3 mouse cellular contexts compared by ENCODE assay signal in the genomic region with DNA sequence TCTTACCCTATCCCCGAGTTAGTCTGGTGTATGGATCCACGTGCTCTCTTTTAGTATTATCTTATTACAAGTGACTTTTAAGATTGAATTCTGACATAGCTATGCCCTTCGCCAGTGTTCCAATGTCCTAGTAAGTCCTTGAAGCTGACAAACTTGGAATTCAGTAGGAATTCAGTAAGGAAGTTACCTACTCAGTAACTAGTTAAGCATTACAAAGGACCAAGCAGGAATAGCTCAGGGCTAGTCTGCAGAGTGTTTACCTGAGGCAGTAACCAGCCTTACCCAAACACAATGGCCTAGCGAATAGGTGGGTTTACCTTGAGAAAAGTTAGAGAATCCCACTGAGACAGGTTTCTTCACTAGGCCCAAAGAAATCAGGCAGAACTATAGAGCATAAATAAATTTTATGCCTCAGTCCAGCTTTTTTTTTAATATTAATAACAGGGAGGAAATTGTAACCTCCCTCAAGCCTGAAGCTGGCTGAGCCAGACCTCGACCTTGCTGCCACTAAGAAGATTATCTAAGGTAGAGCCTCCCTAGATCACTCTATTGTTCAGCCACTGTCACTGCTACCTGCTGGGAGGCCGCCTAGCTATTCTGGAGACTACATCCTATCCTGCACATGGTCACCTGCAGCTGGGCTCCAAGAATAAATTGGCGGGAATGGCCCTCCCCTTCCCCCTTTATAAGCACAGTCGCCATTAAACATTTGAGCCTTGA. TPM values are rescaled to one million over a fixed set of nuclear protein-coding genes. Genes with fewer than 3 reads are reported as not detected.
"Had no signal": no experiment of that assay in that cellular context is flagged by ENCODE, and none has a peak within 500 bp of the region (broad histone marks: within the 10 kb centered on the region; RNA-seq: fewer than 3 reads in every experiment).

No protein-coding gene starts in this region.

RNA-seq across cellular contexts. Expression of a gene that starts 36.7 kb away (rescaled TPM):
- total RNA-seq: common myeloid progenitor, adult 5-6 weeks; granulocyte monocyte progenitor cell, adult 5-6 weeks had no signal
- polyA plus RNA-seq: erythroblast, embryonic 14.5 days had no signal
